Comparison of ENCODE assay signal across 27 mouse cellular contexts in the genomic region with DNA sequence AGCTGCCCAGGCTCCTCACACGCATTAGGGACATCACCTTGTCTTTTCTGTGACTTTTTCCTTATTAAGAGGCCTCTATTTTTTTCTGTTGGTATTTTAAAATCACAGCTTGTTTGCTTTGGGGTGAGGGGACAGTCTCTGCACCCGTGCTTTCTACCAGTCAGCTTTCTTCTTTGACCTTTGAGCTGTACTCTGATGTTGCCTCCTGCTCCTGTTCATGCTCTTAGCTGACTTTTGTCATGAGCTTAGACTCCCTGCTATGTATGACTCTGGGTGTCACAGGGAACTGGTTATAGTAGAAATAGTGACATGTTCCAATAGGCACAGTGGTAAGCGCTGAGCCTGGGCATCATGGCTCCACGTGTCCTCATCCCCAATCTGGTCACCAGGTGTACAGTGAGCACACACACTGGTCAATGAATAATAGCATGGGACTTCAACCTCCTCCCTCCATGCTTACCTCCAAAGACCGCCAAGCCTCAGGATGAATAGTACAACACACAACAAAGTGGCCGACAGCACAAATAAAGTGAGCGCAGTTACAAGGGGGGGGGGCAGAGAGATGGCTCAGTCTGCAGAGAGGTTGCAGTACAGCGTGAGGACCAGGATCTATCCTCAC.
DNase-seq lines count a peak whose midpoint lies in the region; ATAC-seq and TF ChIP-seq lines count a peak whose summit lies in the region.
"Had no signal": no experiment of that assay in that cellular context is flagged by ENCODE, and none has a peak within 500 bp of the region (broad histone marks: within the 10 kb centered on the region; RNA-seq: fewer than 3 reads in every experiment).

No protein-coding gene starts in this region.

- no peak for TF ChIP-seq EP300 in liver, embryonic 14.5 days (IDR thresholded peaks at IDR 0.05; ENCODE audit: low read depth)

- no peak for TF ChIP-seq CTCF in liver, embryonic 14.5 days (IDR thresholded peaks at IDR 0.05; ENCODE audit: low read depth)

- peak; percentile 58 for ATAC-seq in liver, embryonic 14.5 days (ENCODE audit: insufficient read depth)
- ATAC-seq in liver, embryonic 12.5 days: no peak; the same call in 1 of the 2 replicates
- ATAC-seq in liver, embryonic 16.5 days (ENCODE audit: low read depth): peak; percentile 83
- ATAC-seq: forebrain, embryonic 14.5 days; hindbrain, embryonic 16.5 days; Patski had no signal

- H3K9me3 ChIP-seq in liver, embryonic 14.5 days (ENCODE audit: control insufficient read depth, low read length): no peaks in the 10 kb centered on the region
- H3K9me3 ChIP-seq in liver, embryonic 12.5 days (replicated peaks): no peaks in the 10 kb centered on the region
- no peaks in the 10 kb centered on the region for H3K9me3 ChIP-seq in liver, embryonic 16.5 days (replicated peaks; ENCODE audit: control insufficient read depth, low read length)
- H3K9me3 ChIP-seq in limb, embryonic 10.5 days (replicated peaks): no peaks in the 10 kb centered on the region
- H3K9me3 ChIP-seq: embryonic facial prominence, embryonic 12.5 days; embryonic facial prominence, embryonic 15.5 days; heart, embryonic 12.5 days; heart, embryonic 15.5 days; hindbrain, embryonic 10.5 days; hindbrain, embryonic 13.5 days had no signal

- no peaks in the 10 kb centered on the region; a peak in 1 of 4 replicates for H3K4me1 ChIP-seq in liver, embryonic 14.5 days (replicated peaks; ENCODE audit: control insufficient read depth in 2 of 2, insufficient read depth in 2 of 2, low read length in 1 of 2)
- H3K4me1 ChIP-seq in liver, embryonic 12.5 days: no peaks in the 10 kb centered on the region
- H3K4me1 ChIP-seq in liver, embryonic 16.5 days (ENCODE audit: control insufficient read depth, low read depth, low read length): no peaks in the 10 kb centered on the region; the same call in 1 of the 2 replicates
- H3K4me1 ChIP-seq in limb, embryonic 10.5 days: no peaks in the 10 kb centered on the region
- H3K4me1 ChIP-seq: embryonic facial prominence, embryonic 12.5 days; embryonic facial prominence, embryonic 15.5 days; heart, embryonic 12.5 days; heart, embryonic 15.5 days had no signal

- no peak overlapping the region for H3K27ac ChIP-seq in liver, embryonic 14.5 days
- H3K27ac ChIP-seq in liver, embryonic 12.5 days: no peak overlapping the region
- peak overlapping the region; percentile 59 for H3K27ac ChIP-seq in liver, embryonic 16.5 days (ENCODE audit: low read length)
- H3K27ac ChIP-seq in limb, embryonic 10.5 days: no peak overlapping the region
- H3K27ac ChIP-seq: embryonic facial prominence, embryonic 12.5 days; embryonic facial prominence, embryonic 15.5 days; heart, embryonic 15.5 days; hindbrain, embryonic 10.5 days; hindbrain, embryonic 13.5 days had no signal

- H3K9ac ChIP-seq in liver, embryonic 14.5 days (replicated peaks): no peak overlapping the region
- no peak overlapping the region for H3K9ac ChIP-seq in liver, embryonic 12.5 days
- no peak overlapping the region for H3K9ac ChIP-seq in liver, embryonic 16.5 days (ENCODE audit: low read depth, low read length)
- H3K9ac ChIP-seq: embryonic facial prominence, embryonic 12.5 days; embryonic facial prominence, embryonic 15.5 days; forebrain, postnatal 0 days; heart, embryonic 12.5 days; heart, embryonic 15.5 days; hindbrain, embryonic 13.5 days had no signal

- H3K36me3 ChIP-seq in liver, embryonic 14.5 days (replicated peaks; ENCODE audit: control insufficient read depth, insufficient read depth, low read depth): no peaks in the 10 kb centered on the region
- no peaks in the 10 kb centered on the region for H3K36me3 ChIP-seq in liver, embryonic 12.5 days
- H3K36me3 ChIP-seq in liver, embryonic 16.5 days (ENCODE audit: control insufficient read depth, insufficient read depth): no peaks in the 10 kb centered on the region
- no peaks in the 10 kb centered on the region for H3K36me3 ChIP-seq in limb, embryonic 10.5 days
- H3K36me3 ChIP-seq: embryonic facial prominence, embryonic 12.5 days; embryonic facial prominence, embryonic 15.5 days; G1E; heart, embryonic 12.5 days; heart, embryonic 15.5 days; hindbrain, embryonic 10.5 days; hindbrain, embryonic 13.5 days had no signal

- peak; percentile 12 to 22 for DNase-seq in cerebellum, postnatal 36 days
- no peak for DNase-seq in cerebellum, postnatal 14 days
- DNase-seq in liver, embryonic 14.5 days (ENCODE audit: low read depth in 3 of 3, low spot score in 3 of 3): no peak
- DNase-seq in limb, embryonic 10.5 days (ENCODE audit: low spot score): no peak
- DNase-seq: adrenal gland, postnatal 10 days; adrenal gland, postnatal 36 days; B cell, adult 2 months; cerebellum, adult 11 months; cerebellum, adult 8-10 months; cerebellum, postnatal 10 days; forebrain, postnatal 0 days; gastrocnemius, postnatal 25 days; heart, adult 18-20 months; heart, postnatal 10 days; heart, postnatal 36 days had no signal

- H3K4me2 ChIP-seq in liver, embryonic 14.5 days (ENCODE audit: low read depth): no peak overlapping the region
- no peak overlapping the region for H3K4me2 ChIP-seq in liver, embryonic 12.5 days
- no peak overlapping the region for H3K4me2 ChIP-seq in liver, embryonic 16.5 days (ENCODE audit: low read depth, low read length)
- H3K4me2 ChIP-seq: embryonic facial prominence, embryonic 12.5 days; embryonic facial prominence, embryonic 15.5 days; heart, embryonic 12.5 days; heart, embryonic 15.5 days; hindbrain, embryonic 13.5 days had no signal

- no peaks in the 10 kb centered on the region for H3K27me3 ChIP-seq in liver, embryonic 14.5 days (ENCODE audit: control insufficient read depth, insufficient read depth, low read length)
- H3K27me3 ChIP-seq in liver, embryonic 12.5 days (replicated peaks): no peaks in the 10 kb centered on the region; the same call in 1 of the 2 replicates
- no peaks in the 10 kb centered on the region for H3K27me3 ChIP-seq in liver, embryonic 16.5 days (ENCODE audit: control insufficient read depth, insufficient read depth, low read depth, low read length)
- H3K27me3 ChIP-seq in limb, embryonic 10.5 days (ENCODE audit: low read depth, poor library complexity, severe bottlenecking): no peaks in the 10 kb centered on the region
- H3K27me3 ChIP-seq: embryonic facial prominence, embryonic 12.5 days; hindbrain, embryonic 13.5 days had no signal

- no peak overlapping the region for H3K4me3 ChIP-seq in liver, embryonic 14.5 days (ENCODE audit: insufficient read depth in 1 of 2, low read depth in 2 of 2, low read length in 2 of 2)
- H3K4me3 ChIP-seq in liver, embryonic 12.5 days: no peak overlapping the region
- H3K4me3 ChIP-seq in liver, embryonic 16.5 days (ENCODE audit: low read depth, low read length): no peak overlapping the region
- H3K4me3 ChIP-seq in limb, embryonic 10.5 days: no peak overlapping the region
- H3K4me3 ChIP-seq: embryonic facial prominence, embryonic 12.5 days; embryonic facial prominence, embryonic 15.5 days; heart, embryonic 12.5 days; heart, embryonic 15.5 days; hindbrain, embryonic 10.5 days; hindbrain, embryonic 13.5 days had no signal

- WGBS in liver, embryonic 14.5 days (ENCODE audit: insufficient replicate concordance): 62% methylated on average over 8 of the region's 8 CpGs
- WGBS in liver, embryonic 12.5 days (ENCODE audit: insufficient replicate concordance): 60% methylated on average over 8 of the region's 8 CpGs
- 54% methylated on average over 8 of the region's 8 CpGs for WGBS in liver, embryonic 16.5 days (ENCODE audit: insufficient replicate concordance)
- WGBS in limb, embryonic 10.5 days: 93% methylated on average over 8 of the region's 8 CpGs

Comparison
In these comparisons a context has a peak if more than half of its experiments do, and no peak if none do; other contexts are left out.
1. DNase-seq: peak in cerebellum, postnatal 36 days (2 of 2); none in cerebellum, postnatal 14 days (0 of 2), liver, embryonic 14.5 days (0 of 3) and limb, embryonic 10.5 days (single experiment).